Mouse (Mus musculus): ENCODE measurements around the gene Surf1.

DNA sequence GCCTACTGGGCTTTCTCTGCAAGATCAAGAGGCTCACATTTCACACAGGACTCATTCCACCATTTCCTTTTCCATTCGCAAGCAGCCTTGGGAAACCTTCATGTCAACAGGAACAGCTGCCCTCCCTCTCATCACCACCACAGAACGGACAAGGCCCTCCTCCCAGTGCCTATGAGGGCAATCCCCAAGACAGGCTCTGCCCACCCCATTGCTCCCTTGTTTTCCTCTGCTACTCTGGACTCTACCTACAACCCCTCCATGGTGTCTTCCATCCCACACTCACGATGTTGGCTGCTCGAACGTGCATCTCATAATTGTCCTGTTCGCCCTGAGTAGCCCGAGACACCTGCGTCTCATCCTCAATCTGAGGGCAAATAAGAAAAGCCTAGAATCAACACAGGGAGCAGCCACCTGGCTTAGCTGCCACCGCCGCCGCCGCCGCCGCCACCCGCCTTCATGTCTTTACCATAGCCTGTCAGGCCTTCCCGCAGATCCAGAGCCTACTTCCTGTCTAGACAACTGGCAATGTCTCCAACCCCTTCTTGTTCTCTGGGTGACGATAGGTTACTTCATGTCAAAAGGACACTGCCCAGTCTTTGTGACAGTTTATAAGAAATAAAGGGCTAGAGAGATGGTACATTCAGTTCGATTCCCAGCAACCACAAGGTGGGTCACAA lies 7.5 kb downstream of the Surf1 start:
- TF ChIP-seq CTCF (IDR thresholded peaks at IDR 0.05; ENCODE audit: low read depth) (no peak), EP300 (IDR thresholded peaks at IDR 0.05; ENCODE audit: low read depth) (no peak)
